Mouse (Mus musculus) spleen, postnatal 4 days (tissue): ENCODE measurements around the gene Cdc42se2.

Experiments
- DNase-seq, 2 experiments: peaks; one replicate each; pipeline ENCODE4 v3.0.0; 2022; ENCODE audit warnings: low spot score in 2 of 2

The Cdc42se2 gene

GRCm38 (mm10) chr11:54787488-54788474 lies at the start of gene Cdc42se2:
Gene Cdc42se2, minus strand, starts transcription at chr11:54787675.
- DNase-seq, result peak; percentile 97 to 98

GRCm38 (mm10) chr11:54836106-54836505 lies 48.6 kb upstream of the Cdc42se2 start:
- DNase-seq, result peak; percentile 19 to 74

GRCm38 (mm10) chr11:54834596-54834995 lies 47.1 kb upstream of the Cdc42se2 start:
- DNase-seq, result no peak

GRCm38 (mm10) chr11:54833833-54834232 lies 46.4 kb upstream of the Cdc42se2 start:
- no peak for DNase-seq

- DNase-seq, result no peak
Observed at GRCm38 (mm10) chr11:54826819-54827218, 39.3 kb upstream of the Cdc42se2 start.

- DNase-seq, result no peak
Observed at GRCm38 (mm10) chr11:54825774-54826173, 38.3 kb upstream of the Cdc42se2 start.

GRCm38 (mm10) chr11:54823467-54823866 lies 36.0 kb upstream of the Cdc42se2 start:
- no peak for DNase-seq

- no peak for DNase-seq
Observed at GRCm38 (mm10) chr11:54819489-54819888, 32.0 kb upstream of the Cdc42se2 start.

GRCm38 (mm10) chr11:54817449-54817848 lies 30.0 kb upstream of the Cdc42se2 start:
- DNase-seq, result no peak

- no peak for DNase-seq
Observed at GRCm38 (mm10) chr11:54815659-54816058, 28.2 kb upstream of the Cdc42se2 start.

GRCm38 (mm10) chr11:54812812-54813516 lies 25.5 kb upstream of the Cdc42se2 start:
- no peak for DNase-seq

GRCm38 (mm10) chr11:54812314-54812713 lies 24.8 kb upstream of the Cdc42se2 start:
- DNase-seq, result no peak

GRCm38 (mm10) chr11:54811054-54811453 lies 23.6 kb upstream of the Cdc42se2 start:
- DNase-seq, result no peak

- DNase-seq, result no peak
Observed at GRCm38 (mm10) chr11:54809582-54809981, 22.1 kb upstream of the Cdc42se2 start.

- no peak for DNase-seq
Observed at GRCm38 (mm10) chr11:54808177-54808576, 20.7 kb upstream of the Cdc42se2 start.

- DNase-seq, result peak in 1 of 2 experiments; percentile 19
Observed at GRCm38 (mm10) chr11:54807669-54808068, 20.2 kb upstream of the Cdc42se2 start.

GRCm38 (mm10) chr11:54806891-54807290 lies 19.4 kb upstream of the Cdc42se2 start:
- DNase-seq, result no peak

GRCm38 (mm10) chr11:54805196-54805595 lies 17.7 kb upstream of the Cdc42se2 start:
- no peak for DNase-seq

- no peak for DNase-seq
Observed at GRCm38 (mm10) chr11:54802621-54803020, 15.1 kb upstream of the Cdc42se2 start.

- peak; percentile 60 to 71 for DNase-seq
Observed at GRCm38 (mm10) chr11:54801791-54802558, 14.5 kb upstream of the Cdc42se2 start.

- no peak for DNase-seq
Observed at GRCm38 (mm10) chr11:54796551-54796950, 9.1 kb upstream of the Cdc42se2 start.

- DNase-seq, result no peak
Observed at GRCm38 (mm10) chr11:54794678-54795077, 7.2 kb upstream of the Cdc42se2 start.
